In the genomic region with DNA sequence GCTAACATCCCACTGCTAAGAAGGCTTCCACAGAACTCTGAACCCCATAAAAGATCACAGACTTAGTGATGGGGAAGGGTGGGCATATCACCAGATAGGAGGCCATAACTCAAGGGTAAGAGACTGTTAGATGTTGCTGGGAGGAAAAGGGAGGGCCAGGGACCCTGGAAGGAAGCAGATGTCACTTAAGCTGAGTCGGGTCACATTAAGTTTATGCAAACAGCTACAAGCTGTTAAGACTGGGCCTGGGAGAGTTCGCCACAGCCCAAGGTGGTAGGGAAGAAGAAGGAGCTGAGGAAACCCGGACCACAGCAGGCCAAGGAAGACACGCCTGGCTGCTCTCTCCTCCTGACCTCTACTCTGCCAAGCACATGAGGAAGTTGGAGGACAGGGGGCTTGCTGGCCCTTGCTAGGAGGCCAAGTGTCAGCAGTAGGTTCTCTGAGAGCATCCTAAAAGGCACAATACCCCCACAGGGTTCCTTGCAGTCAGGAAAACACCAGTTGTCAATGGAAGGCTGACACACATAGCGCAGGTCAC, we compare ENCODE assay signal across 15 mouse cellular contexts. TPM values are rescaled to one million over a fixed set of nuclear protein-coding genes. Genes with fewer than 3 reads are reported as not detected.
DNase-seq lines count a peak whose midpoint lies in the region; ATAC-seq and TF ChIP-seq lines count a peak whose summit lies in the region.
"Had no signal": no experiment of that assay in that cellular context is flagged by ENCODE, and none has a peak within 500 bp of the region (broad histone marks: within the 10 kb centered on the region; RNA-seq: fewer than 3 reads in every experiment).

No protein-coding gene starts in this region.

- H3K27me3 ChIP-seq in heart, embryonic 12.5 days (replicated peaks) = no peaks in the 10 kb centered on the region
- H3K27me3 ChIP-seq in midbrain, embryonic 10.5 days (ENCODE audit: low read depth, poor library complexity, severe bottlenecking) = 0 out of 2 replicates have a peak, but pooled peaks cover 7% of the 10 kb centered on the region
- no peaks in the 10 kb centered on the region for H3K27me3 ChIP-seq in midbrain, postnatal 0 days (ENCODE audit: insufficient read depth, low read length)
- no peaks in the 10 kb centered on the region for H3K27me3 ChIP-seq in kidney, embryonic 14.5 days (ENCODE audit: control insufficient read depth, insufficient read depth, low read length)
- H3K27me3 ChIP-seq: heart, embryonic 15.5 days had no signal

- H3K4me3 ChIP-seq in heart, embryonic 12.5 days = no peak overlapping the region
- no peak overlapping the region for H3K4me3 ChIP-seq in midbrain, embryonic 10.5 days
- no peak overlapping the region for H3K4me3 ChIP-seq in midbrain, postnatal 0 days (ENCODE audit: low read depth, low read length)
- H3K4me3 ChIP-seq in kidney, embryonic 14.5 days (ENCODE audit: low read length) = no peak overlapping the region
- H3K4me3 ChIP-seq: heart, embryonic 15.5 days had no signal

- H3K4me1 ChIP-seq in heart, embryonic 12.5 days (replicated peaks) = peaks cover 85% of the 10 kb centered on the region
- H3K4me1 ChIP-seq in midbrain, embryonic 10.5 days = peaks cover 37% of the 10 kb centered on the region
- H3K4me1 ChIP-seq in midbrain, postnatal 0 days (ENCODE audit: insufficient read depth, low read length) = peaks cover 8% of the 10 kb centered on the region; the same call in 1 of the 2 replicates
- H3K4me1 ChIP-seq in kidney, embryonic 14.5 days (ENCODE audit: control insufficient read depth, insufficient read depth, low read length) = peaks cover 40% of the 10 kb centered on the region

- no peak for TF ChIP-seq CTCF in midbrain, postnatal 0 days (IDR thresholded peaks at IDR 0.05)

- DNase-seq in heart, postnatal 14 days = no peak
- DNase-seq in midbrain, embryonic 10.5 days (ENCODE audit: low spot score) = no peak
- DNase-seq in midbrain, postnatal 0 days (ENCODE audit: low spot score) = no peak
- no peak for DNase-seq in cerebellum, postnatal 14 days
- DNase-seq in adrenal gland, adult 18-20 months (ENCODE audit: low spot score in 2 of 2) = no peak
- DNase-seq: adrenal gland, postnatal 25 days; cerebellum, adult 18-20 months; midbrain, embryonic 14.5 days; retina, postnatal 1 day; right cerebral cortex, postnatal 4 days; thymus, postnatal 4 days had no signal

- H3K9ac ChIP-seq in heart, embryonic 12.5 days = no peak overlapping the region
- no peak overlapping the region for H3K9ac ChIP-seq in midbrain, postnatal 0 days (replicated peaks; ENCODE audit: low read length, poor library complexity, severe bottlenecking)
- no peak overlapping the region for H3K9ac ChIP-seq in kidney, embryonic 14.5 days (ENCODE audit: low read depth, low read length)
- H3K9ac ChIP-seq: heart, embryonic 15.5 days had no signal

- peaks cover 9% of the 10 kb centered on the region for H3K9me3 ChIP-seq in heart, embryonic 12.5 days (replicated peaks)
- H3K9me3 ChIP-seq in midbrain, embryonic 10.5 days (replicated peaks) = peaks cover 10% of the 10 kb centered on the region
- H3K9me3 ChIP-seq in midbrain, postnatal 0 days (ENCODE audit: low read length) = no peaks in the 10 kb centered on the region
- peaks cover 5% of the 10 kb centered on the region; the same call in 1 of the 2 replicates for H3K9me3 ChIP-seq in kidney, embryonic 14.5 days (ENCODE audit: control insufficient read depth, low read length)

- WGBS in heart, embryonic 12.5 days = 66% methylated on average over 5 of the region's 5 CpGs
- WGBS in midbrain, embryonic 10.5 days = 77% methylated on average over 5 of the region's 5 CpGs
- whole genome bisulfite sequencing in midbrain, postnatal 0 days = 72% methylated on average over 5 of the region's 5 CpGs
- WGBS in kidney, embryonic 14.5 days = 25% methylated on average over 5 of the region's 5 CpGs

- no peak overlapping the region for H3K4me2 ChIP-seq in heart, embryonic 12.5 days
- no peak overlapping the region for H3K4me2 ChIP-seq in midbrain, postnatal 0 days (ENCODE audit: low read depth, low read length, poor library complexity, severe bottlenecking)
- H3K4me2 ChIP-seq in kidney, embryonic 14.5 days (replicated peaks; ENCODE audit: low read depth, low read length) = no peak overlapping the region
- H3K4me2 ChIP-seq: heart, embryonic 15.5 days had no signal

- no peak for ATAC-seq in heart, embryonic 12.5 days (ENCODE audit: insufficient number of reproducible peaks, low FRiP score)
- no peak for ATAC-seq in midbrain, postnatal 0 days (ENCODE audit: low FRiP score)
- ATAC-seq in kidney, embryonic 14.5 days (ENCODE audit: low FRiP score, low TSS enrichment) = peak; percentile 41
- ATAC-seq: hindbrain, postnatal 0 days had no signal

- intact Hi-C loops in heart, postnatal 14 days (cut with DNase I) = no loop called here

- peak overlapping the region; percentile 10; the same call in 1 of the 2 replicates for H3K27ac ChIP-seq in heart, embryonic 12.5 days (ENCODE audit: poor library complexity, severe bottlenecking)
- peak overlapping the region; percentile 49 for H3K27ac ChIP-seq in midbrain, embryonic 10.5 days (replicated peaks)
- no peak overlapping the region for H3K27ac ChIP-seq in midbrain, postnatal 0 days (ENCODE audit: low read depth, low read length)
- H3K27ac ChIP-seq in kidney, embryonic 14.5 days (ENCODE audit: low read depth, low read length) = peak overlapping the region; percentile 78
- H3K27ac ChIP-seq: hindbrain, postnatal 0 days had no signal

- peaks cover 11% of the 10 kb centered on the region for H3K36me3 ChIP-seq in heart, embryonic 12.5 days
- H3K36me3 ChIP-seq in midbrain, embryonic 10.5 days = peaks cover 31% of the 10 kb centered on the region
- peaks cover 39% of the 10 kb centered on the region for H3K36me3 ChIP-seq in midbrain, postnatal 0 days (ENCODE audit: insufficient read depth, low read length)
- no peaks in the 10 kb centered on the region for H3K36me3 ChIP-seq in kidney, embryonic 14.5 days (ENCODE audit: control insufficient read depth, insufficient read depth, low read length)

RNA-seq across cellular contexts. Expression of gene Per2, which starts 7.5 kb away (rescaled TPM):
- polyA plus RNA-seq in heart, embryonic 12.5 days (2016; fragmentation: Nextera tagmentation; extraction: Ambion mirVana) = 3.6 and 4.0 TPM in 2 replicates
- total RNA-seq in heart, postnatal 14 days (2021) = 10 to 100 TPM; 12.3 to 18.9 TPM
- polyA plus RNA-seq in midbrain, embryonic 10.5 days (2016; fragmentation: Nextera tagmentation; extraction: Ambion mirVana) = 2.5 and 4.0 TPM in 2 replicates
- 10.5 and 11.3 TPM in 2 replicates for total RNA-seq in midbrain, postnatal 0 days (2014; rRNA removed)
- polyA plus RNA-seq in midbrain, postnatal 0 days (2015; fragmentation: Nextera tagmentation; extraction: Ambion mirVana) = 3.3 and 3.8 TPM in 2 replicates
- 2.5 and 3.6 TPM in 2 replicates for polyA plus RNA-seq in kidney, embryonic 14.5 days (2014; fragmentation: Nextera tagmentation; extraction: Ambion mirVana)
- 10 to 100 TPM; 46.7 to 66.6 TPM for total RNA-seq in adrenal gland, adult 18-20 months (2021)

RNA-seq across cellular contexts. Expression of gene Hes6, which starts 37.8 kb away (rescaled TPM):
- 63.6 and 65.4 TPM in 2 replicates for polyA plus RNA-seq in heart, embryonic 12.5 days (2016; fragmentation: Nextera tagmentation; extraction: Ambion mirVana)
- total RNA-seq in heart, postnatal 14 days (2021) = 10 to 100 TPM; 16.8 to 20.1 TPM
- 213 and 329 TPM in 2 replicates for polyA plus RNA-seq in midbrain, embryonic 10.5 days (2016; fragmentation: Nextera tagmentation; extraction: Ambion mirVana)
- total RNA-seq in midbrain, postnatal 0 days (2014; rRNA removed) = 105 and 119 TPM in 2 replicates
- 111 and 113 TPM in 2 replicates for polyA plus RNA-seq in midbrain, postnatal 0 days (2015; fragmentation: Nextera tagmentation; extraction: Ambion mirVana)
- 61.1 and 65.8 TPM in 2 replicates for polyA plus RNA-seq in kidney, embryonic 14.5 days (2014; fragmentation: Nextera tagmentation; extraction: Ambion mirVana)
- 100 to 1,000 TPM; 255 to 373 TPM for total RNA-seq in adrenal gland, adult 18-20 months (2021)

RNA-seq across cellular contexts. Expression of gene Traf3ip1, which starts 42.8 kb away (rescaled TPM):
- polyA plus RNA-seq in heart, embryonic 12.5 days (2016; fragmentation: Nextera tagmentation; extraction: Ambion mirVana) = 4.8 and 6.0 TPM in 2 replicates
- total RNA-seq in heart, postnatal 14 days (2021) = 1 to 10 TPM; 4.6 to 5.9 TPM
- 10.5 and 12.9 TPM in 2 replicates for polyA plus RNA-seq in midbrain, embryonic 10.5 days (2016; fragmentation: Nextera tagmentation; extraction: Ambion mirVana)
- 17.3 and 18.4 TPM in 2 replicates for total RNA-seq in midbrain, postnatal 0 days (2014; rRNA removed)
- polyA plus RNA-seq in midbrain, postnatal 0 days (2015; fragmentation: Nextera tagmentation; extraction: Ambion mirVana) = 6.1 and 7.0 TPM in 2 replicates
- polyA plus RNA-seq in kidney, embryonic 14.5 days (2014; fragmentation: Nextera tagmentation; extraction: Ambion mirVana) = 7.6 and 7.7 TPM in 2 replicates
- 10 to 100 TPM; 10.8 to 12.7 TPM for total RNA-seq in adrenal gland, adult 18-20 months (2021)

RNA-seq across cellular contexts. Expression of gene Ilkap, which starts 53.0 kb away (rescaled TPM):
- polyA plus RNA-seq in heart, embryonic 12.5 days (2016; fragmentation: Nextera tagmentation; extraction: Ambion mirVana) = 104 and 106 TPM in 2 replicates
- 10 to 100 TPM; 45.4 to 46.7 TPM for total RNA-seq in heart, postnatal 14 days (2021)
- polyA plus RNA-seq in midbrain, embryonic 10.5 days (2016; fragmentation: Nextera tagmentation; extraction: Ambion mirVana) = 173 and 177 TPM in 2 replicates
- 58.5 and 97.5 TPM in 2 replicates for total RNA-seq in midbrain, postnatal 0 days (2014; rRNA removed)
- 114 and 116 TPM in 2 replicates for polyA plus RNA-seq in midbrain, postnatal 0 days (2015; fragmentation: Nextera tagmentation; extraction: Ambion mirVana)
- polyA plus RNA-seq in kidney, embryonic 14.5 days (2014; fragmentation: Nextera tagmentation; extraction: Ambion mirVana) = 130 and 136 TPM in 2 replicates
- total RNA-seq in adrenal gland, adult 18-20 months (2021) = 100 to 1,000 TPM in 1 of 2 experiments, 10 to 100 TPM in 1; 93.7 to 121 TPM
